Mouse (Mus musculus) hindbrain, postnatal 0 days (tissue): Measurements from ENCODE around the gene Echs1. TPM values are rescaled to one million over a fixed set of nuclear protein-coding genes. Genes with fewer than 3 reads are reported as not detected.

ENCODE experiments used
- ATAC-seq: fragments of 200-750 bp; cut with Nextera tagmentation; 2 replicates; pipeline ENCODE4 v1.8.0; 2017; ENCODE audit warnings: mild to moderate bottlenecking, moderate TSS enrichment, moderate library complexity
- DNase-seq: peaks from one replicate; pipeline ENCODE4 v3.0.0-alpha.2; 2015; ENCODE audit warnings: low spot score
- H3K27ac ChIP-seq: fragments of 300-500 bp; sonication (generic); 2 replicates; pipeline ENCODE4 v1.5.1; 2014; ENCODE audit warnings: mild to moderate bottlenecking
- H3K27me3 ChIP-seq: fragments of 300-500 bp; sonication (generic); 2 replicates; pipeline ENCODE4 v1.6.1; 2014; ENCODE audit warnings: low read length, mixed read lengths; ENCODE audit not compliant: insufficient read depth
- H3K36me3 ChIP-seq: fragments of 300-500 bp; sonication (generic); 2 replicates; pipeline ENCODE4 v1.6.1; 2014; ENCODE audit warnings: low read length, mixed read lengths; ENCODE audit not compliant: insufficient read depth
- H3K4me1 ChIP-seq: fragments of 300-500 bp; sonication (generic); 2 replicates; pipeline ENCODE4 v1.6.1; 2014; ENCODE audit warnings: antibody characterized with exemption, low read length, mixed read lengths; ENCODE audit not compliant: insufficient read depth
- H3K4me2 ChIP-seq: fragments of 300-500 bp; sonication (generic); 2 replicates; pipeline ENCODE4 v1.6.1; 2014; ENCODE audit warnings: low read depth, mild to moderate bottlenecking, low read length, moderate library complexity, mixed read lengths
- H3K4me3 ChIP-seq: fragments of 300-500 bp; sonication (generic); 2 replicates; pipeline ENCODE4 v1.5.1; 2014; ENCODE audit warnings: low read length
- H3K9ac ChIP-seq: fragments of 300-500 bp; sonication (generic); replicated peaks from 2 replicates; pipeline ENCODE4 v1.6.1; 2014; ENCODE audit warnings: mild to moderate bottlenecking, low read length, moderate library complexity, mixed read lengths
- H3K9me3 ChIP-seq: fragments of 300-500 bp; sonication (generic); 2 replicates; pipeline ENCODE4 v1.6.1; 2016; ENCODE audit warnings: low read length, mixed read lengths
- CTCF ChIP-seq: IDR thresholded peaks from 2 replicates; pipeline ENCODE4 v1.5.1; 2016; ENCODE audit warnings: antibody characterized with exemption, control low read depth, low read depth
- WGBS: fragments of 180-500 bp; shearing (Covaris S2); extraction: QIAGEN DNeasy Blood & Tissue Kit; methylation state at CpG from one replicate; pipeline ENCODE4 v1.1.7; 2014; 5-methylcytosine and 5-hydroxymethylcytosine counted together
- polyA plus RNA-seq: library from polyadenylated mRNA; unstranded; fragments of >200 nt; fragmentation: Nextera tagmentation; extraction: Ambion mirVana; gene quantifications from 2 replicates; pipeline ENCODE4 v1.2.1, GENCODE M21; 2015
- total RNA-seq: library from RNA; depleted of rRNA; stranded (reverse); fragments of >200 nt; gene quantifications from 2 replicates; pipeline ENCODE4 v1.2.3, GENCODE M21; 2014

Gene Echs1
- total and polyA plus RNA-seq, 2 experiments from 2014 or later, result 91.5 to 136 TPM

DNA sequence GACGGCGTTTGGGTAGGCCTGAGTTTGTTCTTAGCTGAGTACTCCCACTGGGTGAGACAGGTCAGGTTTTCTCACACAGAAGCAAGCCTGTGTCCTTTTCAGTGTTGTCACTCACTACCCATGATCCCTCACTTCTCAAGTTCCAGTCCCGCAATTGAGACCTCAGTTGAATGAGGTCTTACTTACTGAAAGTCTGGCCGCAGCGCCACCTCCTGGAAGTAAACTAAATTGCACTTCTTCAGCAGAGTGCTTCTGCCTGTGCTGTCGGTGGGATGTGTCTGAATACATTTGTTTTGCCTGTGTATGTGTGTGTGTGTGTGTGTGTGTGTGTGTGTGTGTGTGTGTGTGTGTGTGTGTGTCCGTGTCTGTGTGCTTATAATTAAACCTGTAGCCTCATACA lies 53.2 kb downstream of the Echs1 start:
- peak; percentile 91 for TF ChIP-seq CTCF
- 18% methylated on average over 7 of the region's 7 CpGs for WGBS
- no peak overlapping the region for H3K9ac ChIP-seq
- no peak overlapping the region for H3K27ac ChIP-seq
- ATAC-seq (peak; percentile 53; the same call in 1 of the 2 replicates), DNase-seq (peak; percentile 91)
- H3K4me2 ChIP-seq, result no peak overlapping the region
- no peak overlapping the region for H3K4me3 ChIP-seq
- H3K4me1 ChIP-seq, result 0 out of 2 replicates have a peak, but pooled peaks cover 6% of the 10 kb centered on the region
- no peaks in the 10 kb centered on the region; the same call in 1 of the 2 replicates for H3K27me3 ChIP-seq
- no peaks in the 10 kb centered on the region for H3K9me3 ChIP-seq
- no peaks in the 10 kb centered on the region for H3K36me3 ChIP-seq

DNA sequence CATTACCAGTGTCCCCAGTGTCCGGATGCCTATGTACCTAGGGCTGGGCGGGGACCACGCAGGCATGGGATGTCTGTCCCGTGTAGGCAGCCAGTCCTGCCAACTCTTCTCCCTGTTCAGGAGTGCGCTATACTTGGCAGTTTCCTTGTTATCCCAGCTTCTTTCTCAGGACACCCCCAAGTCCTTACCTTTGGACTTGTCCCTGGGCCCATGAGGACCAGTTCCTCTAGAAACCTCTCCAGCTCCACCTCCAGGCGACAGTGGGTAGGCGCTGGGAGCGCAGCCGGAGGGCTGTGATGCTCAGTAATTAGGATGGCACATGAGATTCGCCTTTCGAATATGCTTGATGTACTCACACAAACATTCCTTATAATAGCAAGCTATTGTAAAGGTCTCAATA lies 54.0 kb downstream of the Echs1 start:
- ATAC-seq, result no peak; the same call in 1 of the 2 replicates
- no peak overlapping the region for H3K4me3 ChIP-seq
- peak; percentile 59 for TF ChIP-seq CTCF
- no peak overlapping the region for H3K9ac ChIP-seq
- 17% methylated on average over 11 of the region's 11 CpGs for WGBS
- peak; percentile 47 for DNase-seq
- H3K27ac ChIP-seq, result no peak overlapping the region
- no peaks in the 10 kb centered on the region; the same call in 1 of the 2 replicates for H3K27me3 ChIP-seq
- no peaks in the 10 kb centered on the region for H3K9me3 ChIP-seq
- H3K4me2 ChIP-seq, result no peak overlapping the region
- 0 out of 2 replicates have a peak, but pooled peaks cover 6% of the 10 kb centered on the region for H3K4me1 ChIP-seq
- no peaks in the 10 kb centered on the region for H3K36me3 ChIP-seq

DNA sequence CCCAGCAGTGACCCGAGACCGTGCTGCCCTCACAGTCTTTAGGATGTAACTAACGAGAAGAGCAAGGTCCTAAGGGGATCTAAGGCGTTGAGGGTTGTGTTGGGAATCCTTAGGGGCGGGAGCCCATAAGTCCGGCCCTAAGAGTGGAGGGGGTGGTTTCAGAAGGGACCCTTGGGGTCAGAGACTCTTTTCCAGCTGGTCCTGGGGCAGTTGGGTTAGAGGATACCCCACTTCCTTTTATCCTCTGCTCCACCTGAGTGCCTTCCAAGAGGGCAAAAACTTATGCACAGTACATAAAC lies 54.5 kb downstream of the Echs1 start:
- ATAC-seq (no peak), DNase-seq (no peak)
- Histone ChIP-seq H3K4me1 (0 out of 2 replicates have a peak, but pooled peaks cover 6% of the 10 kb centered on the region), H3K4me3 (peak overlapping the region; percentile 37), H3K9me3 (no peaks in the 10 kb centered on the region), H3K27ac (no peak overlapping the region), H3K27me3 (no peaks in the 10 kb centered on the region; the same call in 1 of the 2 replicates), H3K9ac (peak overlapping the region; percentile 40; the same call in 1 of the 2 replicates), H3K4me2 (peak overlapping the region; percentile 78), H3K36me3 (no peaks in the 10 kb centered on the region)
- 1% methylated on average over 6 of the region's 6 CpGs for WGBS
- TF ChIP-seq CTCF, result no peak

DNA sequence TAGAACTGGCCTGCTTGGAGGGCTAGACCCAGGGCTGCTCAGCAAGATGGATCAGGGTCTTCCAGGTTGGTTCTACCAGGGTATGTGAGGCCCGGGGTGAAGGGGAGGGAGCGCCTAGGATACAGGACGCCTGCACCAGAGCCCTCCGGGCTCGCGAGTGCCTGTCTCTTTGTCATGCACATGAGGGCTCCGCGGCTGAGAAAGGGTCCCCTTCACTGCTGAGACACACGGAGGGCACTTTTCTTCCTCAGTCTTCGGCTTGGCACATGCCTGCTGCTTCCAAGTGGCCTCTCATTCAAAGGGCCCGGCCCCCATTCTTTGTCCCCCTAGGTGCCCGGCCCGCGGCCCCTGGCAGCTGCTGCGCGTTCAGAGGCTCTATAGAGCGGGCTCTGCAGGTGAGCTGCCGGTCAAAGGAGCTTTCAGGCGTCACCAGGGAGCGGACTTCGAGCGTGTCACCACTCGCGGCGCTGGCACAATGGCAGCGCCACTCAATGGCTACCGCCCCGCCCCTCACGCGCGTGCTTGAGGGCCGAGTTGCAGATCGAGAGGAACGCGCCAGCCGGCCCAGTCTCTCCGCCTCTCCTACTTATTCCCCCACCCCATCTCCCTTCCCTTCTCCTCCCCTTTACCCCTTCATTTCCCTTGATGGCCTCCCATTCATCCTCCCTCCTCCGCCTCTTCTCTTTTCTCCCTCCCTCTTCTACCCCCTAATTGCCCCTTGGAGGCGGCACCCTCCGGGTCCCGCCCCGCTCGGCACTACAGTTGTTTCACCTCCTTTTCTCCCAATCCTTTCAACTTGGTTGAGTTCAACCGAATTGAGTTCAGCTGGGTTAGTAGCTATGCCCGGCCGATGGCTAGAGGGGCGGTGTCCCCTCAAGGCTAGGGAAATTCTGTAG lies 55.1 kb downstream of the Echs1 start:
- Histone ChIP-seq H3K4me1 (0 out of 2 replicates have a peak, but pooled peaks cover 6% of the 10 kb centered on the region), H3K36me3 (no peaks in the 10 kb centered on the region), H3K27ac (peak overlapping the region; percentile 56), H3K9ac (peak overlapping the region; percentile 40; the same call in 1 of the 2 replicates), H3K9me3 (no peaks in the 10 kb centered on the region), H3K27me3 (peaks cover 5% of the 10 kb centered on the region; the same call in 1 of the 2 replicates), H3K4me2 (peak overlapping the region; percentile 78), H3K4me3 (peak overlapping the region; percentile 37)
- no peak for TF ChIP-seq CTCF
- ATAC-seq, result peak; percentile 30
- DNase-seq, result peak; percentile 84
- 2% methylated on average over 47 of the region's 47 CpGs for WGBS

DNA sequence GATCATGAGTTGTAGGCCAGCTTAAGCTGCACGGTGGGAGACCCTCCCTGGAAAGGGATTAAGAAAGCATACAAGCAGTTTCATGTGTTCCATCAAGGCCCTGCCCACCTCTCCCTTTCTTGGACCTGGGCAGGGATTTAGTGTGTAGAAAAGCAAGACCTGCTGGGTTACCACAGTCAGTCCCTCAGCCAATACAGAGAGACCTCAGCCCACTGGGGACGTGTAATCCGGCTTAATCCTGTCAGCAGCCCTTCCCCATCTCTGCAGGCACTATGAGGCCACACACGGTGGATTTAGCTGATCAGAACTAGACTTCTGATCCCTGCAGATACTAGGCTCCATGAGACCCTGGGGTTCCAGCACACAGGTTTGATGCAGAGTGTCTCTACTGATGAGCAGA lies 56.7 kb downstream of the Echs1 start:
- WGBS, result 38% methylated on average over 4 of the region's 4 CpGs
- DNase-seq, result no peak
- Histone ChIP-seq H3K27ac (no peak overlapping the region), H3K4me2 (no peak overlapping the region), H3K27me3 (peaks cover 6% of the 10 kb centered on the region; the same call in 1 of the 2 replicates), H3K36me3 (no peaks in the 10 kb centered on the region), H3K9ac (no peak overlapping the region), H3K9me3 (no peaks in the 10 kb centered on the region), H3K4me3 (no peak overlapping the region), H3K4me1 (0 out of 2 replicates have a peak, but pooled peaks cover 6% of the 10 kb centered on the region)
- TF ChIP-seq CTCF, result no peak
- ATAC-seq, result no peak

DNA sequence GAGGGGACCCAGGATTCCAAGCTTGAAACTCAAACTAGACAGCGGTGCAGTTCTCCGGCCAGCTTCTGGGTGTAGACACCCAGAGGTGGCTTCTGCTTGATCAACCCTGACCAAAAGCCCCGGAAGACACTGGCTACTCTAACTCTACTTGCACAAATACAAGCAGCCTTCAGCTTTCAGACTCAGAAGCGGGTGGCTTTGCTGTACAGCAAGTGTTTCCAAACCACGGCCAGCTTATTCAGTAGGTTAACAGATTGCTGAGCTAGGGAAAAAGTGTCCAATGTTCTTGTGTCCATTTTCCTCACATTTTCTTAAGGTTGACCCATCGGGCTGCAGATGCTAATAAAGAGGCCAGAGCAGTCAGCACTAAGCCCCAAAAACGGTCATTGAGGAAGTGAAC lies 57.7 kb downstream of the Echs1 start:
- ATAC-seq (no peak), DNase-seq (peak; percentile 28)
- H3K4me1 ChIP-seq, result 0 out of 2 replicates have a peak, but pooled peaks cover 6% of the 10 kb centered on the region
- H3K4me3 ChIP-seq, result peak overlapping the region; percentile 49
- no peaks in the 10 kb centered on the region for H3K36me3 ChIP-seq
- peaks cover 6% of the 10 kb centered on the region; the same call in 1 of the 2 replicates for H3K27me3 ChIP-seq
- H3K9ac ChIP-seq, result peak overlapping the region; percentile 66
- H3K27ac ChIP-seq, result peak overlapping the region; percentile 60; the same call in 1 of the 2 replicates
- no peaks in the 10 kb centered on the region for H3K9me3 ChIP-seq
- WGBS, result 8% methylated on average over 7 of the region's 7 CpGs
- TF ChIP-seq CTCF, result no peak
- H3K4me2 ChIP-seq, result peak overlapping the region; percentile 72
